Mouse (Mus musculus): ENCODE measurements around the gene Cdk14. TPM values are rescaled to one million over a fixed set of nuclear protein-coding genes. Genes with fewer than 3 reads are reported as not detected.
"Not testable (repeated sequence)": the region's sequence is repeated elsewhere in the genome, so short reads cannot be mapped to it uniquely, and the experiment has no call there.

The Cdk14 gene
- polyA plus RNA-seq, 1 experiment, result 2.6 TPM

- 62% methylated on average over 8 of the region's 8 CpGs for whole genome bisulfite sequencing
- no peaks in the 10 kb centered on the region for H3K27me3 ChIP-seq (replicated peaks; ENCODE audit: control insufficient read depth, insufficient read depth, low read length)
- DNase-seq, result no peak
- no peak overlapping the region for H3K4me3 ChIP-seq (ENCODE audit: insufficient read depth, low read depth, low read length)
- no peaks in the 10 kb centered on the region for H3K36me3 ChIP-seq (ENCODE audit: control insufficient read depth, insufficient read depth, low read length)
- TF ChIP-seq CTCF (conservative IDR thresholded peaks at IDR 0.05; ENCODE audit: insufficient read depth, insufficient read length, low read depth, low read length) (no peak), POLR2A (IDR thresholded peaks at IDR 0.05; ENCODE audit: low read depth, low read length) (no peak)
- H3K4me1 ChIP-seq (ENCODE audit: control insufficient read depth, insufficient read depth, low read length), result no peaks in the 10 kb centered on the region
- no peak overlapping the region for H3K27ac ChIP-seq (ENCODE audit: insufficient read depth, low read depth, low read length)
These were observed 488.5 kb downstream of the Cdk14 start for GRCm38 (mm10) chr5:4931539-4932143.

GRCm38 (mm10) chr5:4929628-4930027 is 490.5 kb downstream of the Cdk14 start:
- no peak for TF ChIP-seq POLR2A (IDR thresholded peaks at IDR 0.05; ENCODE audit: low read depth, low read length)
- no peak for TF ChIP-seq CTCF (conservative IDR thresholded peaks at IDR 0.05; ENCODE audit: insufficient read depth, insufficient read length, low read depth, low read length)
- H3K4me1 ChIP-seq (ENCODE audit: control insufficient read depth, insufficient read depth, low read length), result no peaks in the 10 kb centered on the region
- WGBS, result 72% methylated on average over 3 of the region's 3 CpGs
- H3K27me3 ChIP-seq (replicated peaks; ENCODE audit: control insufficient read depth, insufficient read depth, low read length), result no peaks in the 10 kb centered on the region
- no peak overlapping the region for H3K27ac ChIP-seq (ENCODE audit: insufficient read depth, low read depth, low read length)
- H3K36me3 ChIP-seq (ENCODE audit: control insufficient read depth, insufficient read depth, low read length), result no peaks in the 10 kb centered on the region
- DNase-seq, result no peak
- no peak overlapping the region for H3K4me3 ChIP-seq (ENCODE audit: insufficient read depth, low read depth, low read length)

GRCm38 (mm10) chr5:4924866-4925265 is 495.2 kb downstream of the Cdk14 start:
- no peaks in the 10 kb centered on the region for H3K36me3 ChIP-seq (ENCODE audit: control insufficient read depth, insufficient read depth, low read length)
- no peak for TF ChIP-seq POLR2A (IDR thresholded peaks at IDR 0.05; ENCODE audit: low read depth, low read length)
- no peak for TF ChIP-seq CTCF (conservative IDR thresholded peaks at IDR 0.05; ENCODE audit: insufficient read depth, insufficient read length, low read depth, low read length)
- no peak for DNase-seq
- no peak overlapping the region for H3K4me3 ChIP-seq (ENCODE audit: insufficient read depth, low read depth, low read length)
- H3K27me3 ChIP-seq (replicated peaks; ENCODE audit: control insufficient read depth, insufficient read depth, low read length), result no peaks in the 10 kb centered on the region
- 79% methylated on average over 6 of the region's 6 CpGs for WGBS
- H3K27ac ChIP-seq (ENCODE audit: insufficient read depth, low read depth, low read length), result no peak overlapping the region
- H3K4me1 ChIP-seq (ENCODE audit: control insufficient read depth, insufficient read depth, low read length), result no peaks in the 10 kb centered on the region

GRCm38 (mm10) chr5:4918376-4918775 is 501.7 kb downstream of the Cdk14 start:
- WGBS, result 7% methylated on average over 6 of the region's 6 CpGs
- Histone ChIP-seq H3K27me3 (replicated peaks; ENCODE audit: control insufficient read depth, insufficient read depth, low read length) (no peaks in the 10 kb centered on the region), H3K36me3 (ENCODE audit: control insufficient read depth, insufficient read depth, low read length) (no peaks in the 10 kb centered on the region), H3K4me3 (ENCODE audit: insufficient read depth, low read depth, low read length) (no peak overlapping the region), H3K27ac (ENCODE audit: insufficient read depth, low read depth, low read length) (no peak overlapping the region), H3K4me1 (ENCODE audit: control insufficient read depth, insufficient read depth, low read length) (no peaks in the 10 kb centered on the region; the same call in 1 of the 2 replicates)
- TF ChIP-seq CTCF (conservative IDR thresholded peaks at IDR 0.05; ENCODE audit: insufficient read depth, insufficient read length, low read depth, low read length), result peak; percentile 83
- no peak for TF ChIP-seq POLR2A (IDR thresholded peaks at IDR 0.05; ENCODE audit: low read depth, low read length)
- peak; percentile 65 for DNase-seq

- Histone ChIP-seq H3K27me3 (replicated peaks; ENCODE audit: control insufficient read depth, insufficient read depth, low read length) (no peaks in the 10 kb centered on the region), H3K36me3 (ENCODE audit: control insufficient read depth, insufficient read depth, low read length) (no peaks in the 10 kb centered on the region), H3K27ac (ENCODE audit: insufficient read depth, low read depth, low read length) (no peak overlapping the region), H3K4me1 (ENCODE audit: control insufficient read depth, insufficient read depth, low read length) (no peaks in the 10 kb centered on the region; the same call in 1 of the 2 replicates), H3K4me3 (ENCODE audit: insufficient read depth, low read depth, low read length) (no peak overlapping the region)
- no peak for TF ChIP-seq CTCF (conservative IDR thresholded peaks at IDR 0.05; ENCODE audit: insufficient read depth, insufficient read length, low read depth, low read length)
- TF ChIP-seq POLR2A (IDR thresholded peaks at IDR 0.05; ENCODE audit: low read depth, low read length), result no peak
- DNase-seq, result no peak
- 81% methylated on average over 7 of the region's 7 CpGs for WGBS
These were observed 502.4 kb downstream of the Cdk14 start for GRCm38 (mm10) chr5:4917743-4918142.

- H3K36me3 ChIP-seq (ENCODE audit: control insufficient read depth, insufficient read depth, low read length), result no peaks in the 10 kb centered on the region
- TF ChIP-seq POLR2A (IDR thresholded peaks at IDR 0.05; ENCODE audit: low read depth, low read length) (no peak), CTCF (conservative IDR thresholded peaks at IDR 0.05; ENCODE audit: insufficient read depth, insufficient read length, low read depth, low read length) (no peak)
- peak overlapping the region; percentile 81; the same call in 1 of the 2 replicates for H3K27ac ChIP-seq (ENCODE audit: insufficient read depth, low read depth, low read length)
- H3K27me3 ChIP-seq (replicated peaks; ENCODE audit: control insufficient read depth, insufficient read depth, low read length), result no peaks in the 10 kb centered on the region
- WGBS, result 70% methylated on average over 4 of the region's 4 CpGs
- no peak for DNase-seq
- H3K4me3 ChIP-seq (ENCODE audit: insufficient read depth, low read depth, low read length), result no peak overlapping the region
- no peaks in the 10 kb centered on the region; the same call in 1 of the 2 replicates for H3K4me1 ChIP-seq (ENCODE audit: control insufficient read depth, insufficient read depth, low read length)
These were observed 502.8 kb downstream of the Cdk14 start for GRCm38 (mm10) chr5:4917274-4917673.

- no peak for TF ChIP-seq CTCF (conservative IDR thresholded peaks at IDR 0.05; ENCODE audit: insufficient read depth, insufficient read length, low read depth, low read length)
- no peak for TF ChIP-seq POLR2A (IDR thresholded peaks at IDR 0.05; ENCODE audit: low read depth, low read length)
These were observed 503.5 kb downstream of the Cdk14 start for GRCm38 (mm10) chr5:4916390-4917273.

GRCm38 (mm10) chr5:4904911-4905310 is 515.2 kb downstream of the Cdk14 start:
- not testable (repeated sequence) for H3K27me3 ChIP-seq (replicated peaks; ENCODE audit: control insufficient read depth, insufficient read depth, low read length); H3K36me3 ChIP-seq (ENCODE audit: control insufficient read depth, insufficient read depth, low read length); H3K4me3 ChIP-seq (ENCODE audit: insufficient read depth, low read depth, low read length); DNase-seq; H3K27ac ChIP-seq (ENCODE audit: insufficient read depth, low read depth, low read length); H3K4me1 ChIP-seq (ENCODE audit: control insufficient read depth, insufficient read depth, low read length)
- WGBS, result 89% methylated on average over 3 of the region's 3 CpGs

More at GRCm38 (mm10) chr5:4916390-4917273, 503.5 kb downstream of the Cdk14 start:
- Histone ChIP-seq H3K27ac (ENCODE audit: insufficient read depth, low read depth, low read length) (peak overlapping the region; percentile 81), H3K4me1 (ENCODE audit: control insufficient read depth, insufficient read depth, low read length) (no peaks in the 10 kb centered on the region; the same call in 1 of the 2 replicates), H3K27me3 (replicated peaks; ENCODE audit: control insufficient read depth, insufficient read depth, low read length) (no peaks in the 10 kb centered on the region), H3K4me3 (ENCODE audit: insufficient read depth, low read depth, low read length) (no peak overlapping the region), H3K36me3 (ENCODE audit: control insufficient read depth, insufficient read depth, low read length) (no peaks in the 10 kb centered on the region)
- WGBS, result 52% methylated on average over 10 of the region's 10 CpGs
- DNase-seq, result peak; percentile 81

Measured in kidney, adult 2 months (tissue).